Mouse (Mus musculus): Measurements from ENCODE around the gene Capza3. TPM values are rescaled to one million over a fixed set of nuclear protein-coding genes. Genes with fewer than 3 reads are reported as not detected.

The Capza3 gene
- total RNA-seq (2023) = not detected

DNA sequence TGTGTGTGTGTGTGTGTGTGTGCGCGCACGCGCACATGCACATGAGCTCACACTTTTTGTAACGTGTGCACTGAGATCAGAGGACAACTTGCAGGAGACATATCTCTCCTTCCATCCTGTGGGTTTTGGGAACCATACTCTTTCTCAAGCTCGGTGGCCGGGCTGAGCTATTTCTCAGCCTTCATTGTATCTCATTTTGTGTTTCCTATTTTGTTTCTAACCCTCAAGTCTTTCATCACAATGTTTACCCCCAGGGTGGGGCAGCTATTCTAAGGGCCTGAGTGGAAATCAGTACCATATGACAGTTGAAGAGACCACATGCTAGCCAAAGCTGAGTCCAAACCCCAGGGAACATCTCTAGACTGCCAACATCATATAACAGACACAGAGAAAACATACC lies at the start of gene Capza3:
Capza3 (plus strand) TSS at position 301 of the 400 bp plus-strand sequence.

DNA sequence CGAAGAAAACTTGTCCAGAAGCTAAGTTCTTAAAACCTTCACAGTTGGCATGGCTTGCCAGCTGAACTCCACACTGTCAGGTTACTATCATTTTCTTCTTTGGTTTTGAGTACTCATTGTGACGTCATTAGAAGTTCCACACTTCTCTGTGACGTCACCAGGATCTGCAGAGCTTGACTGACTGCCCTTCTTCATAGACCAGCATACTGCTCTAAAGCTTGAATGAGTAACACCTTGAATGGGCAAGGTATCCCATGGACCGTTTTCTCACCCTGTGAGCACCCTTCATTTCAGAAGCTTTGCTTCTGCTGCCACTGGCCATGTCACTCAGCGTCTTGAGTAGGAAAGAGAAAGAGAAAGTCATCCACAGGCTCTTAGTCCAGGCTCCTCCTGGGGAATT lies 305 bp downstream of the Capza3 start, which contains the start of gene Plcz1:
Plcz1 (minus strand) TSS at position 101 of the 400 bp plus-strand sequence.

Other genes with a start within 250 kb of the Capza3 start
- gene Plcz1, start 205 bp downstream of the Capza3 start, total RNA-seq (2023) = not detected

Measured in T-cell, adult 66 days (primary cell).